Mouse (Mus musculus) heart, postnatal 0 days (tissue): ENCODE results near the gene Akap6. TPM values are rescaled to one million over a fixed set of nuclear protein-coding genes. Genes with fewer than 3 reads are reported as not detected.

Source experiments
- ATAC-seq: fragments of 200-750 bp; cut with Nextera tagmentation; 2 replicates; pipeline ENCODE4 v1.8.0; 2017; ENCODE audit warnings: low read depth, moderate number of reproducible peaks, moderate library complexity; ENCODE audit not compliant: insufficient read depth
- DNase-seq: peaks from one replicate; pipeline ENCODE4 v3.0.0-alpha.2; 2016; ENCODE audit warnings: low spot score
- H3K27ac ChIP-seq: fragments of 300-500 bp; sonication (generic); 2 replicates; pipeline ENCODE4 v1.5.1; 2014; ENCODE audit warnings: low read depth, mild to moderate bottlenecking
- H3K27me3 ChIP-seq: fragments of 300-500 bp; sonication (generic); 2 replicates; pipeline ENCODE4 v1.6.1; 2014; ENCODE audit warnings: low read length, mixed read lengths; ENCODE audit not compliant: control insufficient read depth, insufficient read depth
- H3K36me3 ChIP-seq: fragments of 300-500 bp; sonication (generic); replicated peaks from 2 replicates; pipeline ENCODE4 v1.6.1; 2014; ENCODE audit warnings: low read length, mixed read lengths; ENCODE audit not compliant: control insufficient read depth, insufficient read depth
- H3K4me1 ChIP-seq: fragments of 300-500 bp; sonication (generic); 2 replicates; pipeline ENCODE4 v1.6.1; 2014; ENCODE audit warnings: antibody characterized with exemption; ENCODE audit not compliant: control insufficient read depth, insufficient read depth
- H3K4me2 ChIP-seq: fragments of 300-500 bp; sonication (generic); 2 replicates; pipeline ENCODE4 v1.6.1; 2014; ENCODE audit warnings: low read depth, mild to moderate bottlenecking, low read length, moderate library complexity
- H3K4me3 ChIP-seq: fragments of 300-500 bp; sonication (generic); 2 replicates; pipeline ENCODE4 v1.5.1; 2014; ENCODE audit warnings: low read depth, low read length
- H3K9ac ChIP-seq: fragments of 300-500 bp; sonication (generic); replicated peaks from 2 replicates; pipeline ENCODE4 v1.6.1; 2014; ENCODE audit warnings: low read depth, low read length, mixed read lengths
- H3K9me3 ChIP-seq: fragments of 300-500 bp; sonication (generic); replicated peaks from 2 replicates; pipeline ENCODE4 v1.6.1; 2016; ENCODE audit warnings: low read length; ENCODE audit not compliant: control insufficient read depth
- CTCF ChIP-seq: IDR thresholded peaks from 2 replicates; pipeline ENCODE4 v1.5.1; 2016; ENCODE audit warnings: antibody characterized with exemption, control low read depth, low read depth
- EP300 ChIP-seq: IDR thresholded peaks from 2 replicates; pipeline ENCODE4 v1.6.1; 2016; ENCODE audit warnings: antibody characterized with exemption, low read depth
- WGBS: fragments of 180-500 bp; shearing (Covaris S2); extraction: QIAGEN DNeasy Blood & Tissue Kit; methylation state at CpG from one replicate; pipeline ENCODE4 v1.1.7; 2014; 5-methylcytosine and 5-hydroxymethylcytosine counted together
- polyA plus RNA-seq: library from polyadenylated mRNA; unstranded; fragments of >200 nt; fragmentation: Nextera tagmentation; extraction: Ambion mirVana; gene quantifications from 2 replicates; pipeline ENCODE4 v1.2.1, GENCODE M21; 2015
- total RNA-seq: library from RNA; depleted of rRNA; stranded (reverse); fragments of >200 nt; gene quantifications from 2 replicates; pipeline ENCODE4 v1.2.3, GENCODE M21; 2014; ENCODE audit warnings: low replicate concordance

Akap6 gene
- total and polyA plus RNA-seq, 2 experiments from 2014 or later, result 10.3 to 53.2 TPM

DNA sequence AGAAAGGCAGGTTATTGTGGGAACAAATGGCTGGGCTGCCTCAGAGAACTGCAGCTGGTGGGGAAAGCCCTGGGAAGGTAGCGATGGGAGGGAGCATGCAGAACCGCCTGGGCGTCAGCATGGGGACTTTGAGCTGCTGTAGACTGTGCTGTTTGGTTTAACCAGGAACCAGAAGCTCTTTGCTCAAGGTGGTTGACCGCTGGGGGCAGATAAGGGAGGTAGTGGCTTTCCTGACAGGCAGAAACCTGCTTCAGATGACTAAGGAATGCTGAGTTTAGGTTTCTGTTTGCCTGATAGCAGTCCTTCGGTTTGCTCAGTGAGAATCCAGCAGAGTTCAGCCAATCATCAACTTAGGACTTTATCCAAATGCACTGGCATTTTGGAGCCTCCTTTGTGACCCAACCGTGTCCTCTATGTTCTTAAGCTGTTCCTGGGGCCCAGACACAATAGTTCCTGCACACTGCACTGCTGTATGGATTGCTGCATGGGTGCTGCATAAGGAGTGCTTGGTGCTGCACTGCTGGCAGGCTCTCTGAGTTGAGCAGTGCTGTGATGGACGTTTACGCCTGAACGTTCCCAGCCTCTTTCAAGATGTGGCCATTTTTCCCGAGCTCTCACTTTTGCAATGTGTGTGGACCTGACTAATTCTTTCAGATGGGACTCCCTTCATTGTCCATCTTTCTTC lies 6.8 kb upstream of the Akap6 start:
- Histone ChIP-seq H3K9ac (no peak overlapping the region), H3K27ac (no peak overlapping the region), H3K9me3 (no peaks in the 10 kb centered on the region), H3K4me2 (no peak overlapping the region), H3K27me3 (no peaks in the 10 kb centered on the region), H3K4me1 (no peaks in the 10 kb centered on the region), H3K36me3 (no peaks in the 10 kb centered on the region), H3K4me3 (no peak overlapping the region)
- 32% methylated on average over 10 of the region's 10 CpGs for WGBS
- TF ChIP-seq CTCF, result no peak
- TF ChIP-seq EP300, result no peak
- DNase-seq (no peak), ATAC-seq (no peak)

DNA sequence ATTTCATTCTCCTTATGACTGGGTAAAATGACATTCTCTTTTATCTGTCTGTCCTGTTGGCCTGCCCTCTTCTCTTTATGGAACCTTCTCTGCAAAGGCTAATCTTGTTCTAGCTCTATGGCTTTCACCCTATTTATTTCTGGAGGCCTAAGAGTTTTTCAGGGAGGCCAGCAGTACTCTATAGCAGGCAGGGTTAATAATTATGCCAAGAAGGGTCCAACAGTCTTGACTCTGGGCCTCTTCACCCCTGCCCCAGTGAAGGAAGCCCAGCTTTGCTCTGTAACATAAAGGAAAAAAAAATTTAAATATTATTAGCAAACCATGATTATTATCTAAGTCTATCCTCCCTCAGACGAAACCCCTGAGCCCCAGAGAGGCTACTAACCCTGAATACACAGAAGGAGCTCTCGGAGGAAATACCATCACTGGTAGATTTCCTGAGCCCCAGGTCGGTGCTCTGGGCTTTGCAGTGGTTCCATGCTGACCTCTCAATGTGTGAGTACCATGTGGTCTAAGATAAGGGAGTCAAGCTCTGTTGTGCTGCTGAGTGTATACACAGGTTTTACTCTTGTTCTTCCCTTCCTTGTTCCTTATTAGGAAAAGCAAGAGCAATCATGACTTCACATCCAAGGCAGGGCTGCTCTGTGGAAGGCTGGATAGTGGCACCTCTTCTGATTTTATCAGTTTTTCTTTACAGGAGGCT lies 1.6 kb upstream of the Akap6 start:
- Histone ChIP-seq H3K9ac (no peak overlapping the region), H3K9me3 (no peaks in the 10 kb centered on the region), H3K4me2 (no peak overlapping the region), H3K27me3 (no peaks in the 10 kb centered on the region), H3K27ac (no peak overlapping the region), H3K4me3 (no peak overlapping the region), H3K36me3 (no peaks in the 10 kb centered on the region), H3K4me1 (no peaks in the 10 kb centered on the region)
- ATAC-seq, result no peak
- no peak for TF ChIP-seq CTCF
- TF ChIP-seq EP300, result no peak
- no peak for DNase-seq
- 45% methylated on average over 3 of the region's 3 CpGs for WGBS

DNA sequence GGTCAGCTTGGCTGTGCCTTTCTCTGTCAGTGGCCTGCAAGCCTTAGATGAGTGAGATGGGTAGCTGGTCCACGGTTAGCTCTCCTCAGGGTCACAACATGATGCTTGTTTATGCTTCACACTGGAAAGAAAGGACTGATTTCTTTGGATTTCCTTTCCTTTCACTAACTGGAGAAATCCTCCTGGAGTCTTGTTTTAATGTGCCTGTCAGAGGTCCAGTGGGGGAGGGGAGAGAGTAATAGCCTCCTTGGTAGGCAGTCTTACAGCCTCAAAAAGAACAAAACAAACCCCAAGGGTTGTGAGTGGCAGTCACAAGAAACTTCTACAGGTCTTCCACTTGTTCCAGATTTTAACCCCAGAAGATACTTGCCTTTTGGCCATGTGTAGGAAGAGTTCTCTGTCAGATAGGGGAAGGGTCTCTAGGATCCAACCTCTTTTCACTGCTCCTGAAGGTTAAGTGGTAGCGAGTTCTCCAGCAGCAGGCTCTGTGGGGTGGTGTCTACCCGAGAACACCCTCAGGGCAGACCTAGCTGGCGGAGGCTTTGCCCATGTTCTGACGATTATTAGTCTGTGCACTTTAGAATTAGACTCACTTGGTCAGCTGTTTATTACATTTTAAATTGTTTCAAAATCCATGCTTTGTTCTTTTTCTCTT lies 780 bp upstream of the Akap6 start:
- no peak overlapping the region for H3K4me2 ChIP-seq
- H3K9ac ChIP-seq, result no peak overlapping the region
- no peaks in the 10 kb centered on the region for H3K36me3 ChIP-seq
- no peak for ATAC-seq
- 72% methylated on average over 5 of the region's 5 CpGs for WGBS
- no peaks in the 10 kb centered on the region for H3K27me3 ChIP-seq
- DNase-seq, result no peak
- TF ChIP-seq CTCF (no peak), EP300 (no peak)
- no peak overlapping the region for H3K4me3 ChIP-seq
- H3K27ac ChIP-seq, result no peak overlapping the region
- H3K9me3 ChIP-seq, result no peaks in the 10 kb centered on the region
- no peaks in the 10 kb centered on the region for H3K4me1 ChIP-seq

DNA sequence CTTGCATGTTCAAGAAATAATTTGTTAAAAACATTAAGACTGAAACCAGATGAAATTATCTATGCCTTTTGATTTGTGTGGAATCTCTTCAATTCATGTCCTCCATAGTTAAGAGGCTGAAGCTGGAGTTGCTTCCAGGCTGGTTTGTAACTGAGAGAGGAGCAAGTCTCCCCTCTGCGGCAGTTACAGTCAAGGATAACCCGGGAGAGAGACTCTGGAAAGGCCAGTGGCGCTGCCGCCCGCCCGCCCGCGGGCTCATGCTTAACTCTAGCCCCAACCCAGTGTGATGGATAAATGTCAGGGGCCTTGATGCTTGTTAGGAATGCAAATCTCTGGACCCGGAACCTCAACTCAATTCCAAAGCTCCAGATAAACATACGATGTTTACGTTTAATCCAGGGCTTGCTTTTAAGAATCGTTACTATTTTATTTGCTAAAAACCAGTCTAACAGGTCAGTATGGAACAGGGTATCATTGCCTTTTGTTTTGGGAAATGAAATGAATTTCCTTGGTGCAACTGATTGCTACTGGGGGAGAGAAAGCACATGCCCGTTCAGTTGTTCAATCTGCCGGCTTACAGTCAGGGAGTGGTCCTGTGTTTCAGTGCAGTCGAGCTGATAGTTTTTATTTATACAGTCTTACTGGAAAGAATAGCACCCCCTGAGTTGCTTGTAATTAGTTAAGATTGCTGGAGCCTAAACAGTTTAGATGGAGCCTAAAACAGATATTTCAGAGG lies 946 bp downstream of the Akap6 start:
- no peaks in the 10 kb centered on the region for H3K36me3 ChIP-seq
- H3K27me3 ChIP-seq, result no peaks in the 10 kb centered on the region
- H3K4me3 ChIP-seq, result no peak overlapping the region
- 65% methylated on average over 15 of the region's 15 CpGs for WGBS
- DNase-seq (no peak), ATAC-seq (no peak)
- H3K4me2 ChIP-seq, result no peak overlapping the region
- H3K27ac ChIP-seq, result no peak overlapping the region
- no peaks in the 10 kb centered on the region for H3K9me3 ChIP-seq
- TF ChIP-seq EP300 (no peak), CTCF (no peak)
- H3K9ac ChIP-seq, result no peak overlapping the region
- H3K4me1 ChIP-seq, result no peaks in the 10 kb centered on the region

DNA sequence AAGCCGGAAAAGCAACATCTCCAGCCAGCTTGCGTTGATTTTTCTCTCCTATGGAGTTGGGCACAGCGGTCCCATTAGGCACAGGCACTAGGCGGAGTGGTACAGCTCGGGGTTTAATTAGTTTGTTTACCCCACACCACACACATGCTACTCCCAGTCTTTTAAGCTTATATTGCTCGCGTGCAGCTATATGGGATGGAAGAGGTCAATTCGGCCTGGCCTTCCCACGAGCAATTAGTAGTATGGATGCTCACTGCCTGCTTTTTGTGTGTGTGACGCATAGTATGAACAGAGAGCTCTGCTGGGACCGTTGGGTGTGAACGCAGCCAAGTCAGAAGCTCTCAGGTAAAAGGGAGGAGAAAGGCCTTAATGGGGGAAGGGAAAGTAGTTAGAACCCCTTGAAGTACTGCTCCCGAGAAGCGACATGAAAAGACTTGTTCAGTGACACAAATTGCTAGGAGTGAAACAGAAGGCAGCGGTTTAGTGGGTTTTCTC lies 1.6 kb downstream of the Akap6 start:
- no peaks in the 10 kb centered on the region for H3K4me1 ChIP-seq
- H3K9me3 ChIP-seq, result no peaks in the 10 kb centered on the region
- no peaks in the 10 kb centered on the region for H3K27me3 ChIP-seq
- H3K36me3 ChIP-seq, result no peaks in the 10 kb centered on the region
- TF ChIP-seq EP300, result no peak
- TF ChIP-seq CTCF, result no peak
- ATAC-seq (no peak), DNase-seq (no peak)
- H3K27ac ChIP-seq, result no peak overlapping the region
- H3K9ac ChIP-seq, result no peak overlapping the region
- H3K4me3 ChIP-seq, result peak overlapping the region; percentile 22; the same call in 1 of the 2 replicates
- WGBS, result 62% methylated on average over 15 of the region's 15 CpGs
- peak overlapping the region; percentile 52 for H3K4me2 ChIP-seq
